Mouse (Mus musculus) kidney, adult 2 months (tissue): Measurements from ENCODE around the gene Kif1b.

Experiments
- CTCF ChIP-seq: fragments of 200-500 bp; conservative IDR thresholded peaks from 2 replicates; pipeline ENCODE4 v1.5.1; 2011; ENCODE audit warnings: low read depth, mild to moderate bottlenecking, control low read depth, low read length, moderate library complexity, mixed read lengths; ENCODE audit not compliant: insufficient read depth, insufficient read length
- POLR2A ChIP-seq: fragments of 200-500 bp; IDR thresholded peaks from one replicate; pipeline ENCODE4 v1.6.1; 2011; ENCODE audit warnings: low read depth, low read length, control low read depth

- TF ChIP-seq POLR2A (no peak), CTCF (no peak)
These were observed 21.2 kb upstream of the Kif1b start for GRCm38 (mm10) chr4:149328735-149329134.
